Comparison of ENCODE assay signal across 21 mouse cellular contexts in the genomic region with DNA sequence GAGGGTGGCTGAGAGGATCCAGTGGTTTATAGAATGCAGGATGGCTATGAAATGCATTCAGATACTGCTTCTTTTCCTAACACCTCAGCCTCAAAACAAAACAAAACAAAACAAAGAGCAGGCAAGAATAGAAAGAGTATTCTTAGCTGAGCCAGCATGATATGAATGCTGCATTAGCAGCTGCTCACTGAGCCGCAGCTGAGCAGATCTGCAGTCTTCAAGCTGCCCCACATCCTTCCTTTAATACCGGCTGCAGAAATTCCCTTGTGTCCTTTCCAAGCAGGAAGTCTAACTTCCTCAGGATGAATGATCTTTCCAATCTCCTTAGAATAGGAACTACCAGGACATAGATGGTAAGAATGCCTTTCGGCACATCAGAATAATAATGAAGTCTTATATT. TPM values are rescaled to one million over a fixed set of nuclear protein-coding genes. Genes with fewer than 3 reads are reported as not detected.
A peak's percentile ranks its signal among the peaks of the same experiment; 100 is the strongest.
DNase-seq lines count a peak whose midpoint lies in the region; ATAC-seq lines count a peak whose summit lies in the region.
"Had no signal": no experiment of that assay in that cellular context is flagged by ENCODE, and none has a peak within 500 bp of the region (broad histone marks: within the 10 kb centered on the region; RNA-seq: fewer than 3 reads in every experiment).

No protein-coding gene starts in this region.

- peak; percentile 7 for DNase-seq in embryo, embryonic 10 days (ENCODE audit: low spot score)
- no peak for DNase-seq in embryo, embryonic 10.5 days (ENCODE audit: low spot score)
- DNase-seq in hindbrain, embryonic 10.5 days (ENCODE audit: low spot score): no peak
- DNase-seq in layer of hippocampus, adult 9-11 months: peak; percentile 11
- DNase-seq in layer of hippocampus, adult 8-10 months (ENCODE audit: low spot score in 2 of 2): no peak
- peak; percentile 21 for DNase-seq in right cerebral cortex, adult 18-20 months
- no peak for DNase-seq in right cerebral cortex, postnatal 4 days
- DNase-seq: adrenal gland, adult 8-10 months; cerebellum, adult 11 months; cerebellum, postnatal 10 days; gastrocnemius, postnatal 25 days; heart, postnatal 10 days; left cerebral cortex, postnatal 4 days; liver; thymus, adult 2 months had no signal

- ATAC-seq in hindbrain, embryonic 16.5 days: no peak
- ATAC-seq: intestine, postnatal 0 days; Patski had no signal

- H3K4me3 ChIP-seq in hindbrain, embryonic 16.5 days (ENCODE audit: low read length): no peak overlapping the region
- H3K4me3 ChIP-seq in hindbrain, embryonic 10.5 days: no peak overlapping the region
- H3K4me3 ChIP-seq: forebrain, embryonic 12.5 days; hindbrain, embryonic 15.5 days had no signal

- H3K36me3 ChIP-seq in hindbrain, embryonic 16.5 days (ENCODE audit: control insufficient read depth, insufficient read depth, low read length): no peaks in the 10 kb centered on the region
- H3K36me3 ChIP-seq in hindbrain, embryonic 10.5 days: no peaks in the 10 kb centered on the region
- H3K36me3 ChIP-seq: forebrain, embryonic 12.5 days; hindbrain, embryonic 15.5 days had no signal

- H3K4me2 ChIP-seq in hindbrain, embryonic 16.5 days (ENCODE audit: low read length): peak overlapping the region; percentile 17; the same call in 1 of the 2 replicates
- H3K4me2 ChIP-seq: forebrain, embryonic 12.5 days; hindbrain, embryonic 15.5 days had no signal

- H3K27me3 ChIP-seq in hindbrain, embryonic 16.5 days (replicated peaks; ENCODE audit: control insufficient read depth, insufficient read depth, low read length): no peaks in the 10 kb centered on the region
- no peaks in the 10 kb centered on the region for H3K27me3 ChIP-seq in hindbrain, embryonic 10.5 days (ENCODE audit: insufficient read depth, poor library complexity, severe bottlenecking)
- H3K27me3 ChIP-seq: forebrain, embryonic 12.5 days; hindbrain, embryonic 15.5 days; Patski had no signal

- no peaks in the 10 kb centered on the region for H3K9me3 ChIP-seq in hindbrain, embryonic 16.5 days (ENCODE audit: control insufficient read depth, low read length)
- no peaks in the 10 kb centered on the region for H3K9me3 ChIP-seq in hindbrain, embryonic 10.5 days
- H3K9me3 ChIP-seq: forebrain, embryonic 12.5 days; hindbrain, embryonic 15.5 days had no signal

- 37% methylated on average over 3 of the region's 3 CpGs for WGBS in hindbrain, embryonic 16.5 days
- 44% methylated on average over 3 of the region's 3 CpGs for WGBS in hindbrain, embryonic 10.5 days

- H3K27ac ChIP-seq in hindbrain, embryonic 16.5 days (ENCODE audit: low read depth, low read length): no peak overlapping the region
- no peak overlapping the region for H3K27ac ChIP-seq in hindbrain, embryonic 10.5 days
- H3K27ac ChIP-seq: forebrain, embryonic 12.5 days; hindbrain, embryonic 15.5 days had no signal

- H3K4me1 ChIP-seq in hindbrain, embryonic 16.5 days (ENCODE audit: control insufficient read depth, insufficient read depth, low read depth, low read length): no peaks in the 10 kb centered on the region
- H3K4me1 ChIP-seq in hindbrain, embryonic 10.5 days (replicated peaks): peaks cover 5% of the 10 kb centered on the region; the same call in 1 of the 2 replicates
- H3K4me1 ChIP-seq: forebrain, embryonic 12.5 days; hindbrain, embryonic 15.5 days had no signal

- H3K9ac ChIP-seq in hindbrain, embryonic 16.5 days (ENCODE audit: low read depth, low read length): no peak overlapping the region
- H3K9ac ChIP-seq: forebrain, embryonic 12.5 days; hindbrain, embryonic 15.5 days had no signal

RNA-seq across cellular contexts. Expression of a gene that starts 16.7 kb away (rescaled TPM):
- 41.0 and 42.5 TPM in 2 replicates for polyA plus RNA-seq in hindbrain, embryonic 16.5 days (2015; fragmentation: Nextera tagmentation; extraction: Ambion mirVana)
- polyA plus RNA-seq in hindbrain, embryonic 10.5 days (2016; fragmentation: Nextera tagmentation; extraction: Ambion mirVana): 0.73 and 3.1 TPM in 2 replicates
- total RNA-seq in layer of hippocampus, adult 8-10 months (2022): 10 to 100 TPM; 67.3 to 78.3 (median 72.0) TPM
- total RNA-seq: megakaryocyte-erythroid progenitor cell, adult 5-6 weeks had no signal
- polyA plus RNA-seq: Patski had no signal

Comparison
In these comparisons a context has a peak if more than half of its experiments do, and no peak if none do; other contexts are left out.
1. DNase-seq: peak in embryo, embryonic 10 days (single experiment), layer of hippocampus, adult 9-11 months (single experiment) and right cerebral cortex, adult 18-20 months (single experiment); none in embryo, embryonic 10.5 days (single experiment), hindbrain, embryonic 10.5 days (single experiment), layer of hippocampus, adult 8-10 months (0 of 2) and right cerebral cortex, postnatal 4 days (single experiment).
2. RNA of a gene that starts 16.7 kb away (polyA plus RNA-seq): 41.0 to 42.5 TPM in hindbrain, embryonic 16.5 days; 0.73 to 3.1 TPM in hindbrain, embryonic 10.5 days; every median in the first group is over 10 times any median in the second.